Mouse (Mus musculus) gastrocnemius, postnatal 14 days (tissue): ENCODE data around the gene Srrm4. TPM values are rescaled to one million over a fixed set of nuclear protein-coding genes. Genes with fewer than 3 reads are reported as not detected.
"Not testable (repeated sequence)": the region's sequence is repeated elsewhere in the genome, so short reads cannot be mapped to it uniquely, and the experiment has no call there.

ENCODE experiments used
- DNase-seq: peaks from one replicate; pipeline ENCODE4 v3.0.0; 2021; ENCODE audit warnings: mixed read lengths
- intact Hi-C: fragments of 180-260 bp; cut with DNase I; formaldehyde crosslinking; loops from one replicate; pipeline ENCODE4 v1.15.1; 2025; ENCODE audit warnings: low total_unique reads
- total RNA-seq, 2 experiments: library from RNA; stranded (reverse); gene quantifications; 2 replicates each; pipeline ENCODE4 v1.2.3; 2021

The Srrm4 gene
- total RNA-seq, 2 experiments from 2014 or later: 0.08 to 0.09 TPM

- no peak for DNase-seq
- intact Hi-C loops: no loop called here
Observed at GRCm38 (mm10) chr5:116448409-116449191, 143.0 kb downstream of the Srrm4 start.

GRCm38 (mm10) chr5:116447821-116448350 lies 143.7 kb downstream of the Srrm4 start:
- intact Hi-C loops: no loop called here
- no peak for DNase-seq

DNA sequence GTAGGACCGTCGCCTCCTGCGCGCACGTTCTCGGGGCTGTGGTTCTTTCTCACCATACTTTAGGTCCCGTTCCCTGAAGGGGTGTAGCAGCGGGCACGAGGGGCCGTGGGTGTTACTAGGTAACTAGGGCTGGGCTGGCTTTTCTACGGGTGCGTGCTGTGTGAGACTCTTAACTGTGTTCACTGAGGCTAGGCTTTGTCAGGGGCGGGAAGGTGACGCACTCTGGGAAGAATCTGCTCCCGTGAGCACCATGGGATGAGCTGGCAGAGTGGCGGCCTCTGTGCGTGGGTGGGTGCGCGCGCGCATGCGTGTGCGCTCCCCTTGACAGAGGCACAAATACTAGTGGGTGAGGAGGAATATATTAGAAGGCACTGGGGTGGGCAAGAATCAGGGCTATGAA lies 145.1 kb downstream of the Srrm4 start:
- intact Hi-C loops: no loop called here
- DNase-seq: no peak

DNA sequence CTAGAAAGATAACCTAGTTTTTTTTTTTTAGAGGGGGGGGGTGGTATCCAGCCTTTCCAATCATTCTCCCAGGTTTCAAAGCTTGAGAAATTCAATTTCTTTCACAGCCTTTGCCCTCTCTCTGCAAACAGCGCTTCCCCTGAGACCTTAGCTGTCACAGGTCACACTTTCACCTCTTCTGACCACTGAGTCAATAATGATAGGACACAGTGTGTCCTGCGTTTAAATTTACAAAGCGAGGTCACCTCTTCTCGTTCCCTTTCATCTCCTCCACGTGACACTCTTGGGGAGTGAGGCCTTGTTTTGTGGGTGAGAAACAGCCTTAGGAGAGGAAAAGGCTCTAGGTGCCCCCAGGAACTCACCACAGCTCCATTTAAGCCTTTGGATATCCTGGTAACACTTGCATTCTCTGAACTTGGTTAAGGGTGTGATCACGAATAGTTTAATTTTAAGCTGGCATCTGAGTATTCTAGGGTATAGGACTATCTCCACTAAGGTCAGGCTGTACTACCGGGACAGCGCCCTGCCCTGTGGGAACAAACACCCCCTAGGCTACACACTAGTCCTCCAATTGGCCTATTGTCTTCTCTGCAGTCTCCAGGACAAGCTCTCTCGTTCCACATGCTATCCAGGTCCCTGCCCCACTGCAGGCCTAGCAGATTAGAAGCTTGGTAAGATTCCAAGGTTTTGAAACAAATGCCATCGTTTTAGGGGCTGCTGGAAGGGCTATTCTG lies 145.8 kb downstream of the Srrm4 start:
- no peak for DNase-seq
- intact Hi-C loops: no loop called here

DNA sequence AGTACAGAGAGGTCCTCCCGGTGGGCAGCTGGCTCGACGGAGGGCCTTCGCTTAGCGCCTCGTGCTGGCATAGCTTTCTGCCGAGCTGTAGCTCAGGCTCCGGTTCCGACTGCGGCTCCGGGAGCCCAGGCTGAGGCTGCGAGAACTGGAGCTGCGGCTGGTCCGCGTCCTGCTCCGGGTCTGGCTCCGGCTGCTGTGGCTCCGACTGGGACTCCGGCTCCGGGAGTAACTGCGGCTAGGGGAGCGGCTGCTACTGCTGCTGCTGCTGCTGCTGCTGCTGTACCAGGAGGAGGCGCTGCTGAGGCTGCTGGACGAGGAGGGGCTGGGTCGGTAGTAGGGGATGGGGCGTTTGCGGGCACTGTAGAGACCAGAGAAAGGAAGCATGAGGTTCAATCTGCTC lies 147.1 kb downstream of the Srrm4 start:
- intact Hi-C loops: no loop called here

GRCm38 (mm10) chr5:116443459-116443940 lies 148.1 kb downstream of the Srrm4 start:
- peak; percentile 66 for DNase-seq

More for the DNA sequence above, 147.1 kb downstream of the Srrm4 start:
- peak; percentile 67 for DNase-seq

GRCm38 (mm10) chr5:116442697-116443458 lies 148.7 kb downstream of the Srrm4 start:
- intact Hi-C loops: no loop called here
- DNase-seq: peak; percentile 50

More at GRCm38 (mm10) chr5:116443459-116443940, 148.1 kb downstream of the Srrm4 start:
- intact Hi-C loops: no loop called here

DNA sequence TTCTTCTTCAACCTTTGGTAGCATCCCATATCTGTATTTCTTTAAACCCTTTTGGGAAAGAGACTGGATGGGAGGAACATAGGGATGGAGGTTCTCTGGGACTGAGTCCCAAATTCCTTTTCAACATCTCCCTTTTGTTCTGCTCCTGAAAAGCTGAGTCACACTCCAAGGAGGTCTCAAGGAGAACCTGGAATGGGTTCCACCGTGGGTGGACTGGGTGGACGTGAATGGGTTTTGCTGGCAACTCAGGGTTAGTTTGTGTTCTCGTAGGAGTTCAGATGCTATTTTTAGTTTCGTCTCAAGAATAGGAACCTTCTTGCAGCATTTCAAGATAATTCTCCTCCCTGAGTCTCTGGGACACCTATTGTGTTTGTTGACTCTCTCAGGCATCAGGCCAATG lies 151.4 kb downstream of the Srrm4 start:
- intact Hi-C loops: no loop called here
- DNase-seq: no peak

GRCm38 (mm10) chr5:116438328-116438727 lies 153.3 kb downstream of the Srrm4 start:
- no peak for DNase-seq

DNA sequence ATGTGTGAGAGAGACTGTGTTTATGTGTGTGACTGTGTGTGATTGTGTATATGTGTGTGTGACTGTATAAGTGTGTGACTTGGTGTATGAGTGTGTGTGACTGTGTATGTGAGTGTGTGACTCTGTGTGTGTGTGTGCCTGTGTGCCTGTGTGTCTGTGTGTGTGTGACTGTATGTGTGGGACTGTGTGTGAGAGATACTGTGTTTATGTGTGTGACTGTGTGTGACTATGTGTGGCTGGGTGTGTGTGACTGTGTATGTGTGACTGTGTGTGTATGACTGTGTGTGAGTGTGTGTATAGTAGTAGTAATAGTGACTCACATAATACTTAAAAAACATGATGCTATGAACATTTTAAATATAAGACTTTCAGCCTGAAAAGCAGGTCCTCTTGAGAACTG lies 155.5 kb downstream of the Srrm4 start:
- intact Hi-C loops: no loop called here
- DNase-seq: no peak

More at GRCm38 (mm10) chr5:116438328-116438727, 153.3 kb downstream of the Srrm4 start:
- intact Hi-C loops: no loop called here

DNA sequence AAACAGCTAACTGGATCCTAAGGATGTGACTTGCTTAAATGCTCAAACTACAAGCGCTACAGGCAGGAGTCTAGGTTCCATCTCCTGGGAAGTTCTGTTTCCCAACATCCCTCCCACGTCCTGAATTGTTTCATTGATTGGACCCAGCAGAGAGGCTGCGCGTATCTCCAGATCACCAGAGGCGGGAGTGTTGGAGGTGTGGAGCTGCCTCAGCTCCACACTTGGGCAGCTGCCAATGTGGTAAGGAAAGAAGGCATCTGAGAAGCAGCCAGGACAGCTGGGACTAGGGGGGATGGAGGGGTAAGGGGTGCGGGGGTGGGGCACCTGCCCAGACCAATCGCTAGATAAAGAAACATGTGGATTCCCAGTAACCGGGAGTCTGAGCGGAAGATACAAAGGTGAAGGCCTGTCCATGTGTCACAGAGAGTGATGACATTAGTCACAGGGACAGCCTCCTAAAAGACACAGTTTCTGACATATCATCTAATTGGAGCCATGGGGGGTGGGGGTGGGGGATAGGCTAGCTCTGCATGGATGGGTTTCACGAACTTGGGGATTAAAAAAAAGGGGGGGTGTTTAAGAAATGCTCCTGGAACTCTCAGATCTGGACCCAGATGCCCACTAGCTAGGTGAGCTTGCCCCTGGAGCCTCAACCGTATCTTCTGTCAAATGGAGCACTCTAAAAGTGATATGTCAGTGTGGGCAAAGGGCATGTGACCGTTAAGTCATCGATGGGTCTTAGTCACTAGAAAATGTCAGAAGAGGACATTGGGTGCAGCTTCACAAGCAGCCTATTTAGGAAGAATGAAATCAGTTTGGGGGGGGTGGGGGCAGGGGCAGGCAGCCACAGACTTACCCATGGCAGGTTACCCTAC lies 156.4 kb downstream of the Srrm4 start:
- peak; percentile 37 for DNase-seq
- intact Hi-C loops: no loop called here

DNA sequence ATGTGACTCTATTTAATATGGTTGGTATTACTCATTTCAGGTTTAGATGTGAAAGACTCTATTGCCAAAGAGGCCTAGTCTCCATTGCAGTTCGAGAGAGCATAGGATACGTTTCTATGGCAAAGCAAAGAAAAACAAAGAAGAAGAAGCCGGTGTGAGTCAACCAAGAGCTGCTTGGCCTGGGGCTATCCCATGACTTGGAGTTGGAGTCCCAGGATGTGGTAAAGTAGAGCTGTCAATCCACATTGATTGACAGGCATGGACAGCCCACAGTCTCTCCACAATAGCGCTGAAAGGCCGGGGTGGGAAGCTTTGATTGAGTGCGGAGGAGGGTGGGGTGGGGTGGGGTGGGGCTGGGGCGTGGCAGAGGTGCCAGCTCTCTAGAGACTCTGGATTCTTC lies 158.7 kb downstream of the Srrm4 start:
- DNase-seq: no peak
- intact Hi-C loops: no loop called here

DNA sequence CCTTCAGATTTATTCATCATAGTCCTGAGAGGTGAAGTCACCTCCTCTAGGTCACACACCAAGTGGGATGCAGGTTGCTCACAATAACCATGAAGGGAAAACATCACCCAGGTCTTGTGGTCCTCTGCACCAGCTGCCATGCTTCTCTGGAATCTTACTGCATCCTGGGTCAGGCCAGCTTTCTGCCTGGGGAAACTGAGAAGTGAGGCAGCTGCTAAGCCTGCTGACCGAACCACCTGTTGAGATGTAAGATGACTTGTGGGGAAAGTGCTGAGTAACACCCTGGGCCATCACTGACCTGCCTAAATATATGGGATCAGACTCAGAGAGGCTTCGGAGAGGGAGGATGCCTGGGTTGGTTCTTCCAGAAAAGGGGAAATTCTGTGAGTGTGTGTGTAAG lies 164.9 kb downstream of the Srrm4 start:
- DNase-seq: no peak
- intact Hi-C loops: no loop called here

- DNase-seq, intact Hi-C loops: not testable (repeated sequence)
Observed at GRCm38 (mm10) chr5:116425709-116426108, 165.9 kb downstream of the Srrm4 start.

DNA sequence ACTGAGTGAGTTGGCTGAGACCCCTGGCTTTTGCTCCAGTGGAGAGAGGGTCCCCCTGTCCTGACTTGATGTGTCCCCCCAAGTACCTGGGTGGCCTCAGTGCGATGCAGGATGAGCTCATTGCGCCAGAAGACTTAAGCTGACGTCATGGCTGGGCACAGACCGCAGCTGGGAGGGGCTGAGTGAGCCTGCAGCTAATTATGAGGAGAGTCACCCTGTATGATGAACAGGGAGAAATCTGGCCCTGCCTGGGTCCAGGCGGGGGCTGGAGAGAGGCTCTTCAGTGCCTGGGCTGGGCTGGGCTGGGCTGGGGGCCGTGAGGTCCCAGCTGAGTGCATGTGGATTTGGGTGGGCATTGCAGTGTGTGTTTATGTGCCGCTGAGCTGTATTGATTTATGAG lies 166.3 kb downstream of the Srrm4 start:
- intact Hi-C loops: no loop called here
- peak; percentile 67 for DNase-seq

- no peak for DNase-seq
- intact Hi-C loops: no loop called here
Observed at GRCm38 (mm10) chr5:116423746-116424145, 167.9 kb downstream of the Srrm4 start.

DNA sequence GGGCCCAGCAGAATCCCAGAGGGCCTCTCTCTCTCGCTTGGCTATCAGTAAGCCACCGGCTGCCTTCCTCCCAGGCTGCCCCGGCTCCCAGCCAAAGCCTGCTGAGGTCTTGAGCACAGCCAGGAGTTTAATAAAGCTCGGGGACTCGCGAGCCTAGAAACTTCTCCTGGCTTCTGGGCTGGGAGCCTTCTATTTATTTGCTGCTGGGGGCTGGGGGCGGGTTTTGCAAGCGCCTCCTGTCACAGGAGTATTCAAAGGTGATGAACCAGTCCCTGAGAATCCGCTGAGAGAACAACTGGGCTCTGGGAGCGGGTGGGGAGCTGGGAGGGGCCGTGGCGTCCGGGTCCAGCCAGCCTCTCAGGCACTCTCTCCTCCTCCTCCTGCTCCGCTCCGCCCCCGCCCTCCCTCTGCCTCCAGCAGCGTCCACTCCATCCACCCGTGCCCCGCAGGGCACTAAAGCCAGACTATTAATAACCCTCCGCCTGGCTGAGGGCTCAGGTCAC lies 168.9 kb downstream of the Srrm4 start, which contains the start of gene Hspb8:
Gene Hspb8, minus strand, starts transcription at position 166 of the 503 bp plus-strand sequence.
- DNase-seq: peak; percentile 90
- intact Hi-C loops: no loop called here

DNA sequence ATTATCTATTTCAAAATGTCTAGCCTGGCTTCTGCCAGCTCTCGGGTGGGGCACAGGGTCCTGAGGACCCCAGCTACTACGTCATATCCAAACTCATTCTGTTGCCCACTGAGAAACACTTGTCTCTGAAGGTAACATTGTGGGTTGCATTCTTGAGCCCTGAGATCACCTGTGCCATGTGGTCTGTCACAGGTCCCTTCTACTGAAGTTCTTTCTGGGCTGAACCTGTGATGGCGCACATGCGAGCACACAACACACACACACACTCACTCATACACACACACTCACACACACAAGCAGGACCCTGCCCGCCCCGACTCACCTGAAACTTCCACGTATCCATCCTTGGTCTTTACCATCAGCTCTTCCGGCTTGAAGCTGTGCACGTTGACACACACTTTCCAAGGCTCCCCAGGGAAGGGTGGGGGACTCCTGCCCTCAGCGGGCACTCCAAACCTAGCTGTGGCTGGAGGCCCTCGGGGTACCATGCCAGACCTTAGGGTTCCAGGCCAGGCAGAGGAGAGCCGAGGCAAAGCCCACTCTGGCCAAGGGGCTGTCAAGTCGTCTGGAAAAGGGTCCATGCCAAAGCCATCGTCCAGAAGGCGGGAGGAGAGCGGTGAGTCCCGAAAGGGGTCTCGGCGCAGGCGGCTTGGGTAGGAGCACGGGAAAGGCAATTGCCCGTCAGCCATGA lies 169.7 kb downstream of the Srrm4 start:
- peak; percentile 27 for DNase-seq
- intact Hi-C loops: no loop called here
